Mouse (Mus musculus): ENCODE measurements around the gene Vstm4. TPM values are rescaled to one million over a fixed set of nuclear protein-coding genes. Genes with fewer than 3 reads are reported as not detected.

Vstm4 gene
- 1 to 10 TPM; 2.0 to 2.3 TPM for total RNA-seq (2021)
- long read RNA-seq, experiment 1, partial matches to known transcripts: 0 of 4 reads
- long read RNA-seq, experiment 1, other reads (novel, unspliced or antisense): 2 of 4 reads
- long read RNA-seq, experiment 2, transcript Vstm4-201 (8 exons, 2,745 nt): major isoform, 5 of 5 reads
- long read RNA-seq, experiment 2, partial matches to known transcripts: 0 of 5 reads
- long read RNA-seq, experiment 2, other reads (novel, unspliced or antisense): 0 of 5 reads

GRCm38 (mm10) chr14:32856681-32857328 is at the start of gene Vstm4:
Gene Vstm4 (plus strand): TSS chr14:32856756.
- peak; percentile 70 to 82 for DNase-seq
- intact Hi-C loops (cut with DNase I): loop anchor here (5.0 kb wide), 1 partner anchor 105 kb away; no protein-coding TSS in a partner anchor

DNA sequence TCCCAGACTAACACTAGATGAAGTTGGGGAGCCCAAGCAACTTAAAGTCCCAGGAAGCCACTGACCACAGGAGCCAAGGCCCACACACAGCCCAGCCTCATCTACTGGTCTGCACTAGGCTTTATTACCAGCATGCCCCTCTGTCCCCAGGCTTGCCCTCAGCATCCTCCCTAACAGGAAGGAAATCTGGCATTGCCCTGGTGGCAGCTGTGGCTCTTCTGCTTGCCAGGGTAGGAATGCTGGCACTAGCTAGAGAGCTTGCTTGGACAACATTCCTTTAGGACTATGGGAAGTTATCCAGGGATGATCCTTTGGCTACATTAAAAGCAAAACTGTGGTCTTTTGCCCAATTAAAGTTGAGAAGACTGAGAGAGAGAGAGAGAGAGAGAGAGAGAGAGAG is 46.4 kb upstream of the Vstm4 start:
- intact Hi-C loops (cut with DNase I): no loop called here
- no peak for DNase-seq

- no peak for DNase-seq
These were observed 44.1 kb upstream of the Vstm4 start for GRCm38 (mm10) chr14:32812429-32812828.

DNA sequence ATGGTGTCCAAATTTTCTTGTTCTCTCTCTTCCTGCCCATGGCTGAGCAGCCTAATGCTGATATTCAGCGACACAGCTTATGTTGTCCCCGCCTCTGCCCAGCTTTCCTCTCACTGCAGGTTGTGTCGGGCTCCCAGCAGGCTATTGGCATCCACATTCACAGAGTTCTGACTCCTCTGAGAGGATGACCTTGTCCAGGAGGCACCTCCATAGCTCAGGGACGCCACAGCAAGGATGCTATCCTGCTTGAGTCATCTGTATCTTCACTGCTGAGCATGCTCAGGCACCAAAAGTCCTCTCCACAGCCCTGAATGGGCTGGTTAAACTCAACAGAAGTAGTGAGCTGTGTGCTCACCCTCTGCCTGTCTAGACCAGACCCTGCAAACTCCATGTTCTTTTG is 41.6 kb upstream of the Vstm4 start:
- intact Hi-C loops (cut with DNase I): no loop called here
- no peak for DNase-seq

More at GRCm38 (mm10) chr14:32812429-32812828, 44.1 kb upstream of the Vstm4 start:
- intact Hi-C loops (cut with DNase I): no loop called here

- intact Hi-C loops (cut with DNase I): no loop called here
- DNase-seq: no peak
These were observed 40.0 kb upstream of the Vstm4 start for GRCm38 (mm10) chr14:32816533-32816932.

- DNase-seq: no peak
- intact Hi-C loops (cut with DNase I): no loop called here
These were observed 39.3 kb upstream of the Vstm4 start for GRCm38 (mm10) chr14:32817258-32817657.

GRCm38 (mm10) chr14:32819297-32819696 is 37.3 kb upstream of the Vstm4 start:
- DNase-seq: no peak
- intact Hi-C loops (cut with DNase I): no loop called here

DNA sequence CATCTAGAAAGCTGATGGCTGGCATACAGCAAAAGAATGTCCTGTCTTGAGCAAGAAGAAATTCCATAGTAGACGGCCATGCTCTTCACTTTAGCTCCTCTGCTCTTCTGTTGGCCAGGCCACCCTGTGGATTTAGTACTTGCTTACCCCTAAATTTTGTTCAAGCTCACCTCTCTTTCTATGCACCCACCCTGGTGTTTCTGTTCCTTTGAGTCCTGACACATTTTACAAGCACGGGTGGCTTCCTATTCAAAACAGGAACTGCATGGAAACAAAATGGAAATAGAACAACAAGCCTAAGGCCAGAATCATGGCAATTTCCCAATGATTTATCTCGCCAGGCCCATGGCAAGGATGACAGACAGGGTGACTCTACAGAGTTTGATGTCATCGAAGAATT is 33.7 kb upstream of the Vstm4 start:
- intact Hi-C loops (cut with DNase I): no loop called here
- DNase-seq: no peak

- intact Hi-C loops (cut with DNase I): no loop called here
- DNase-seq: no peak
These were observed 32.7 kb upstream of the Vstm4 start for GRCm38 (mm10) chr14:32823861-32824260.

GRCm38 (mm10) chr14:32824267-32825150 is 32.0 kb upstream of the Vstm4 start:
- intact Hi-C loops (cut with DNase I): no loop called here
- DNase-seq: no peak

DNA sequence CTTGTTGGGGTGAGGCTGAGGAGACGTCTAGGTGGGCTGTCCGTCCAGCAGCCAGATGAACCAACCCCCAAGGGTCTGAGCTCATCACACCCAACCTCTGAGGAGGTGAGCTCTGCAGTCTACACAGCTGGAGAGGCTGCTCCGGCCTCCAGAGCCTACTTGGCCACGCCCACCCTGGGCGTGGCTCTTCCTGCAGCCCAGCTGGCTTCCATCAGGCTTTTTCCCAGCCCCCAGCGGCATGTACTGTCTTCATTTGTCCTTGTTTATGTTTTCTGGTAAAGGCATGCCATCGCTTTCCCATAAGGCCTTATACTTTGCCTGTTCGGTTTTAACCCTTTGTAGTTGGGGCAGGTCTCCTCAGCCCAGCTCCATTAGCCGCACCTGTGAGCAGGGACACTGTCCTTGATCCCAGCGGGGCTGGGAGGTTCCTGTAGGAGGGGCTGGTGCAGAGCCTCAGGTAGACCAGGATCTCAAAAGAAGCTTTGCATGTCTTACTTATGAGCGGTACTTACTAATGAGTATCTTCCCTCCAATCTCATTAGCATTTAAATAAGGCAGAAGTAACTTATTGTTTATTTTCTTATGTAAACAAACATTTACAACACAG is 31.0 kb upstream of the Vstm4 start:
- intact Hi-C loops (cut with DNase I): no loop called here
- DNase-seq: peak in 1 of 2 experiments; percentile 36

DNA sequence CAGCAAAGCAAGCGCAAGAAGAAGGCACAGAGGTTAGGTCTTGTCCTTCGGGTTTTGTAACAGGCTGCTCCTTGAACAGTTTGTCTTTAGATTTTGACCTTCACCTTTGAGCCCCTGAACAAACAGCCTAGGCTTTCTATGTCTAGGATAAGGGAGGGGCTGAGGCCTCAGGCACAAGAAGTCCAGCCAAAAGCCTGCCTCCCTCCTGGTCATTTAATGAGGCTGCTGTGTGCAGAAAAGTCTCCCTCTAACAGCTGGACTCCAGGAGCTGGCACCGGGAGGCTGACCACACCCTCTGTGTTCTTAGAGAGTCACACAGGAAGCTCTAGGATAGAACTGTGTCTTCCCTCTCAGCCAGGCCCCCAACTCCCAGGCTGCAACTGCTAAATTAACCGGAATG is 29.4 kb upstream of the Vstm4 start:
- DNase-seq: peak; percentile 50 to 68
- intact Hi-C loops (cut with DNase I): no loop called here

GRCm38 (mm10) chr14:32827994-32828650 is 28.4 kb upstream of the Vstm4 start:
- DNase-seq: peak; percentile 47 to 67
- intact Hi-C loops (cut with DNase I): no loop called here

DNA sequence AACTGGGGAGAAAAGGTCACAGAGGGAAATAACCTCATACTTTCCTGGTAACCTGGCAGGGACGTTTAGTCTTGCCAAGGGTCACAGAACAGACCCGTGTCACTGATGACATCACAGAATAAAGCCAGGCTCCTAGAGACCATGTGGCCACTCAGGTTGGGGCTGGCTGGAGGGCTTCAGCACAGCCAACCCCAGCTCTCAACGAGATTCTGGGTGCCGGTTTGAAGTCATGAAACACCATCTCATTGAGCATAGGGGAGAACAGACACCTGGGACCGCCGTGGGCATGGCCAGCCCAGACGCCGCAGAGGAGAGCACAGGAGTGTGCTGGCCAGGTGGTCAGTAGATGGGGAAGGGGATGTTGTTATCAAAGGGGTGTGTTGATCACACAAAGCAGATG is 22.7 kb upstream of the Vstm4 start, which contains the start of gene Fam170b:
TSS of gene Fam170b (plus strand) at position 116 of the 400 bp plus-strand sequence.
- intact Hi-C loops (cut with DNase I): no loop called here
- no peak for DNase-seq

GRCm38 (mm10) chr14:32835181-32835580 is 21.4 kb upstream of the Vstm4 start:
- intact Hi-C loops (cut with DNase I): loop anchor here (5.0 kb wide), 1 partner anchor 122 kb away; no protein-coding TSS in a partner anchor
- DNase-seq: no peak

DNA sequence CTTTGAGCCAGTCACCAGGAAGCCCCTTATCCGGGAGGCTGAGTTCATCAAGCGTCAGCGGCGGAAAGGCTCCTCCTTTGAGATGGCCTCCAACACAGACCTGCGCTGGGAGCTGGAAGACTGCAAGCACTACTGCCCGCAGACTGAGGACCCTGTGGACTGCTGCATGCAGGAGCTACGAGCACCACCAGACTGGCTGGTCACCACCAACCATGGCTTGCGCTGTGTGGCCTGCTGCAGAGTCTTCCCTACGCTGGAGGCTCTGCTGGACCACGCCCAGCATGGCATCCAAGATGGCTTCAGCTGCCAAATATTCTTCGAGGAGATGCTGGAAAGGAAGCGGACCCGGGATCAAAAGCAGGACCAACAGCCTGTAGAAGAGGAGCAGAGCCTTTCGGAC is 21.0 kb upstream of the Vstm4 start:
- intact Hi-C loops (cut with DNase I): loop anchor here (5.0 kb wide), 1 partner anchor 122 kb away; no protein-coding TSS in a partner anchor
- no peak for DNase-seq

GRCm38 (mm10) chr14:32836191-32836590 is 20.4 kb upstream of the Vstm4 start:
- intact Hi-C loops (cut with DNase I): loop anchor here (5.0 kb wide), 1 partner anchor 121 kb away; no protein-coding TSS in a partner anchor

DNA sequence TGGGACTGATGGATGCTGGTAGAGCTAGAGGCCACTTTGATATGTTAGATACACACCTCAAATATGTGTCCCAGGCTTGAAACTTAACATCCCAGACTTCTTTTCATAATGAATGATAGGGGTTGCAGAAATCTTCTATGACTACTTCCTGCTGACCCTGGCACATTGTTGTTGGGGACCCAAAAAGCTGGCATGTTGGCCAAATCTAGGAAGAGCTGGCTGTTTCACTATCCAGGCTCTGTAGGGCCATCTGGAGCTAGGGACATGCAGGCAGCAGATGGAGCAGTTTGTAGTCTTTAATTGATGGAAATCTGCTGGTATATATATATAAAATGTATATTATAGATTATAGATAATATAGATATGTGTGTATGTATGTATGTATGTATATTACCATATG is 14.5 kb upstream of the Vstm4 start:
- intact Hi-C loops (cut with DNase I): no loop called here
- no peak for DNase-seq

More at GRCm38 (mm10) chr14:32836191-32836590, 20.4 kb upstream of the Vstm4 start:
- no peak for DNase-seq

GRCm38 (mm10) chr14:32854059-32854458 is 2.5 kb upstream of the Vstm4 start:
- DNase-seq: no peak
- intact Hi-C loops (cut with DNase I): no loop called here

DNA sequence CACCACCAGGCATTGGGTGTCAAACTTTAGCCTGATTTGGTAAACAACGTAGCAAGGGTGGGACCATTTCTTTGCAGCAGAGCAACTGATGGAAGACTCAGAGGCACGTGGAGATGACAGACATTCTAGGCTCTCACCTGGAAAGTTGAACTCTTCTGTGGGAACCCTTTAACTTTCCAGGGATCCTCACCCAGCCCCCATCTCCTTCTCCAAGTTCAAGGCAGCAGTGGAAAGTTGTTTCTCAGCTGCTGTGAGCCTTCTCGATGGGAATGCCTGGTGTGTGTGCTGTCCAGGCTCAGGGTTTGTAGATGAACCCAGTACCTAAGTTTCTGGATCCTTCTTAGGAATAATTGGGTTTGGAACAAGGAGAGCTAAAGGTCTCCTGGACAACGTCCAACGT is 310 bp upstream of the Vstm4 start:
- no peak for DNase-seq
- intact Hi-C loops (cut with DNase I): loop anchor here (5.0 kb wide), 1 partner anchor 106 kb away; no protein-coding TSS in a partner anchor
